Mouse (Mus musculus) left cerebral cortex, adult 18-20 months (tissue): Measurements from ENCODE around the gene Tbc1d22a. TPM values are rescaled to one million over a fixed set of nuclear protein-coding genes. Genes with fewer than 3 reads are reported as not detected.

Experiments used
- DNase-seq, 2 experiments: peaks; one replicate each; pipeline ENCODE4 v3.0.0; 2021 to 2022; ENCODE audit warnings: low spot score in 2 of 2, mixed read lengths in 1 of 2
- total RNA-seq, 2 experiments: library from RNA; stranded (reverse); gene quantifications; 2 replicates each; pipeline ENCODE4 v1.2.3; 2021

Gene Tbc1d22a
- total RNA-seq, 2 experiments from 2014 or later = 34.4 to 35.0 TPM

- no peak for DNase-seq
Observed at GRCm38 (mm10) chr15:86331501-86332245, 117.4 kb downstream of the Tbc1d22a start.

GRCm38 (mm10) chr15:86333176-86333575 is 118.9 kb downstream of the Tbc1d22a start:
- DNase-seq = no peak

- DNase-seq = no peak
Observed at GRCm38 (mm10) chr15:86333606-86334005, 119.3 kb downstream of the Tbc1d22a start.

GRCm38 (mm10) chr15:86334276-86334675 is 120.0 kb downstream of the Tbc1d22a start:
- DNase-seq = no peak

- no peak for DNase-seq
Observed at GRCm38 (mm10) chr15:86334745-86335144, 120.5 kb downstream of the Tbc1d22a start.

GRCm38 (mm10) chr15:86335781-86336180 is 121.5 kb downstream of the Tbc1d22a start:
- DNase-seq = no peak

GRCm38 (mm10) chr15:86337726-86338125 is 123.5 kb downstream of the Tbc1d22a start:
- DNase-seq = no peak

- DNase-seq = no peak
Observed at GRCm38 (mm10) chr15:86339736-86340135, 125.5 kb downstream of the Tbc1d22a start.

- DNase-seq = no peak
Observed at GRCm38 (mm10) chr15:86340766-86341165, 126.5 kb downstream of the Tbc1d22a start.

GRCm38 (mm10) chr15:86342637-86343375 is 128.5 kb downstream of the Tbc1d22a start:
- no peak for DNase-seq

GRCm38 (mm10) chr15:86344906-86345331 is 130.7 kb downstream of the Tbc1d22a start:
- DNase-seq = peak in 1 of 2 experiments; percentile 42

- DNase-seq = no peak
Observed at GRCm38 (mm10) chr15:86345907-86346306, 131.6 kb downstream of the Tbc1d22a start.

- no peak for DNase-seq
Observed at GRCm38 (mm10) chr15:86346606-86347005, 132.3 kb downstream of the Tbc1d22a start.

GRCm38 (mm10) chr15:86354932-86355331 is 140.7 kb downstream of the Tbc1d22a start:
- DNase-seq = no peak

- no peak for DNase-seq
Observed at GRCm38 (mm10) chr15:86355857-86356256, 141.6 kb downstream of the Tbc1d22a start.

- no peak for DNase-seq
Observed at GRCm38 (mm10) chr15:86360376-86360775, 146.1 kb downstream of the Tbc1d22a start.

- peak; percentile 55 to 60 for DNase-seq
Observed at GRCm38 (mm10) chr15:86362306-86363150, 148.3 kb downstream of the Tbc1d22a start.

GRCm38 (mm10) chr15:86363841-86364295 is 149.6 kb downstream of the Tbc1d22a start:
- DNase-seq = peak in 1 of 2 experiments; percentile 46

- DNase-seq = no peak
Observed at GRCm38 (mm10) chr15:86364948-86365658, 150.8 kb downstream of the Tbc1d22a start.

- no peak for DNase-seq
Observed at GRCm38 (mm10) chr15:86366726-86367125, 152.5 kb downstream of the Tbc1d22a start.

GRCm38 (mm10) chr15:86367247-86367646 is 153.0 kb downstream of the Tbc1d22a start:
- no peak for DNase-seq
